Mouse (Mus musculus): ENCODE measurements around the gene Tenm2.

- TF ChIP-seq CTCF (IDR thresholded peaks at IDR 0.05; ENCODE audit: extremely low read depth, insufficient read length, insufficient replicate concordance, low read depth, low read length) (no peak), POLR2A (IDR thresholded peaks at IDR 0.05; ENCODE audit: low read depth, low read length) (no peak)
Measured at GRCm38 (mm10) chr11:36244491-36244882, 991.3 kb downstream of the Tenm2 start.

Data from small intestine, adult 2 months (tissue).